Mouse (Mus musculus): Measurements from ENCODE around the gene Hs2st1.
A peak's percentile ranks its signal among the peaks of the same experiment; 100 is the strongest.

The Hs2st1 gene

GRCm38 (mm10) chr3:144553942-144554341 is 16.0 kb downstream of the Hs2st1 start:
- ATAC-seq (ENCODE audit: low TSS enrichment) = no peak

GRCm38 (mm10) chr3:144551416-144551815 is 18.6 kb downstream of the Hs2st1 start:
- no peak for ATAC-seq (ENCODE audit: low TSS enrichment)

GRCm38 (mm10) chr3:144550659-144551058 is 19.3 kb downstream of the Hs2st1 start:
- no peak for ATAC-seq (ENCODE audit: low TSS enrichment)

- no peak for ATAC-seq (ENCODE audit: low TSS enrichment)
Observed at GRCm38 (mm10) chr3:144550036-144550435, 19.9 kb downstream of the Hs2st1 start.

- ATAC-seq (ENCODE audit: low TSS enrichment) = peak; percentile 69
Observed at GRCm38 (mm10) chr3:144548186-144548845, 21.7 kb downstream of the Hs2st1 start.

GRCm38 (mm10) chr3:144546490-144546889 is 23.5 kb downstream of the Hs2st1 start:
- peak; percentile 38; the same call in 1 of the 2 replicates for ATAC-seq (ENCODE audit: low TSS enrichment)

- no peak for ATAC-seq (ENCODE audit: low TSS enrichment)
Observed at GRCm38 (mm10) chr3:144545832-144546231, 24.1 kb downstream of the Hs2st1 start.

- no peak for ATAC-seq (ENCODE audit: low TSS enrichment)
Observed at GRCm38 (mm10) chr3:144545152-144545551, 24.8 kb downstream of the Hs2st1 start.

- peak; percentile 80 for ATAC-seq (ENCODE audit: low TSS enrichment)
Observed at GRCm38 (mm10) chr3:144541906-144542438, 28.0 kb downstream of the Hs2st1 start.

- ATAC-seq (ENCODE audit: low TSS enrichment) = no peak
Observed at GRCm38 (mm10) chr3:144540805-144541204, 29.2 kb downstream of the Hs2st1 start.

GRCm38 (mm10) chr3:144539051-144539450 is 30.9 kb downstream of the Hs2st1 start:
- no peak for ATAC-seq (ENCODE audit: low TSS enrichment)

- peak; percentile 83 for ATAC-seq (ENCODE audit: low TSS enrichment)
Observed at GRCm38 (mm10) chr3:144537078-144537855, 32.7 kb downstream of the Hs2st1 start.

GRCm38 (mm10) chr3:144535056-144535455 is 34.9 kb downstream of the Hs2st1 start:
- ATAC-seq (ENCODE audit: low TSS enrichment) = 0 out of 2 replicates have a peak, but pooled peaks have one; percentile 29

GRCm38 (mm10) chr3:144531023-144531422 is 39.0 kb downstream of the Hs2st1 start:
- ATAC-seq (ENCODE audit: low TSS enrichment) = no peak

GRCm38 (mm10) chr3:144527918-144528317 is 42.1 kb downstream of the Hs2st1 start:
- ATAC-seq (ENCODE audit: low TSS enrichment) = no peak

GRCm38 (mm10) chr3:144519581-144520272 is 50.3 kb downstream of the Hs2st1 start:
- peak; percentile 93 for ATAC-seq (ENCODE audit: low TSS enrichment)

GRCm38 (mm10) chr3:144518917-144519316 is 51.1 kb downstream of the Hs2st1 start:
- no peak for ATAC-seq (ENCODE audit: low TSS enrichment)

- no peak for ATAC-seq (ENCODE audit: low TSS enrichment)
Observed at GRCm38 (mm10) chr3:144515286-144515685, 54.7 kb downstream of the Hs2st1 start.

GRCm38 (mm10) chr3:144514122-144514505 is 55.9 kb downstream of the Hs2st1 start:
- no peak for ATAC-seq (ENCODE audit: low TSS enrichment)

- no peak for ATAC-seq (ENCODE audit: low TSS enrichment)
Observed at GRCm38 (mm10) chr3:144513169-144514121, 56.5 kb downstream of the Hs2st1 start.

- no peak for ATAC-seq (ENCODE audit: low TSS enrichment)
Observed at GRCm38 (mm10) chr3:144510724-144511123, 59.3 kb downstream of the Hs2st1 start.
